Mouse (Mus musculus): ENCODE measurements around the gene Gpr21. TPM values are rescaled to one million over a fixed set of nuclear protein-coding genes. Genes with fewer than 3 reads are reported as not detected.
"Not testable (repeated sequence)": the region's sequence is repeated elsewhere in the genome, so short reads cannot be mapped to it uniquely, and the experiment has no call there.

The Gpr21 gene
- polyA plus RNA-seq (2014; fragmentation: Nextera tagmentation; extraction: Ambion mirVana), result 25.0 and 34.4 TPM in 2 replicates

- Histone ChIP-seq H3K27ac (ENCODE audit: low read depth, low read length) (peak within 1 kb of the TSS; percentile 87), H3K4me3 (ENCODE audit: low read depth, low read length) (peak within 1 kb of the TSS; percentile 32), H3K9me3 (ENCODE audit: control insufficient read depth, low read length) (no peaks in the 10 kb centered on the region), H3K4me1 (ENCODE audit: control insufficient read depth, insufficient read depth, low read length) (peaks cover 18% of the 10 kb centered on the region), H3K9ac (replicated peaks; ENCODE audit: low read depth, low read length) (peak within 1 kb of the TSS; percentile 67), H3K27me3 (ENCODE audit: control insufficient read depth, insufficient read depth, low read length) (no peaks in the 10 kb centered on the region), H3K36me3 (ENCODE audit: control insufficient read depth, insufficient read depth, low read length) (peaks cover 12% of the 10 kb centered on the region; the same call in 1 of the 2 replicates), H3K4me2 (ENCODE audit: low read depth, low read length) (peak within 1 kb of the TSS; percentile 59)
- 17% methylated on average over 11 of the region's 11 CpGs for WGBS
- ATAC-seq (ENCODE audit: low read depth), result peak; percentile 90
These were observed at the start of gene Gpr21 for GRCm38 (mm10) chr2:37516030-37516710. TSS of gene Gpr21 (plus strand) at chr2:37516332.

GRCm38 (mm10) chr2:37479559-37479958 lies 36.6 kb upstream of the Gpr21 start:
- peaks cover 29% of the 10 kb centered on the region for H3K36me3 ChIP-seq (ENCODE audit: control insufficient read depth, insufficient read depth, low read length)
- no peak overlapping the region for H3K4me2 ChIP-seq (ENCODE audit: low read depth, low read length)
- H3K27me3 ChIP-seq (ENCODE audit: control insufficient read depth, insufficient read depth, low read length), result no peaks in the 10 kb centered on the region
- no peak for ATAC-seq (ENCODE audit: low read depth)
- no peak overlapping the region for H3K27ac ChIP-seq (ENCODE audit: low read depth, low read length)
- H3K4me1 ChIP-seq (ENCODE audit: control insufficient read depth, insufficient read depth, low read length), result no peaks in the 10 kb centered on the region
- H3K4me3 ChIP-seq (ENCODE audit: low read depth, low read length), result no peak overlapping the region
- no peak overlapping the region for H3K9ac ChIP-seq (replicated peaks; ENCODE audit: low read depth, low read length)
- no peaks in the 10 kb centered on the region for H3K9me3 ChIP-seq (ENCODE audit: control insufficient read depth, low read length)

GRCm38 (mm10) chr2:37480039-37480438 lies 36.1 kb upstream of the Gpr21 start:
- H3K27ac ChIP-seq (ENCODE audit: low read depth, low read length), result no peak overlapping the region
- H3K4me2 ChIP-seq (ENCODE audit: low read depth, low read length), result no peak overlapping the region
- WGBS, result 89% methylated on average over 2 of the region's 2 CpGs
- no peak overlapping the region for H3K9ac ChIP-seq (replicated peaks; ENCODE audit: low read depth, low read length)
- H3K9me3 ChIP-seq (ENCODE audit: control insufficient read depth, low read length), result no peaks in the 10 kb centered on the region
- H3K4me1 ChIP-seq (ENCODE audit: control insufficient read depth, insufficient read depth, low read length), result no peaks in the 10 kb centered on the region
- peaks cover 33% of the 10 kb centered on the region for H3K36me3 ChIP-seq (ENCODE audit: control insufficient read depth, insufficient read depth, low read length)
- no peak for ATAC-seq (ENCODE audit: low read depth)
- no peaks in the 10 kb centered on the region for H3K27me3 ChIP-seq (ENCODE audit: control insufficient read depth, insufficient read depth, low read length)
- no peak overlapping the region for H3K4me3 ChIP-seq (ENCODE audit: low read depth, low read length)

GRCm38 (mm10) chr2:37484165-37484564 lies 32.0 kb upstream of the Gpr21 start:
- no peaks in the 10 kb centered on the region for H3K9me3 ChIP-seq (ENCODE audit: control insufficient read depth, low read length)
- H3K27ac ChIP-seq (ENCODE audit: low read depth, low read length), result no peak overlapping the region
- ATAC-seq (ENCODE audit: low read depth), result no peak
- H3K4me3 ChIP-seq (ENCODE audit: low read depth, low read length), result no peak overlapping the region
- H3K4me1 ChIP-seq (ENCODE audit: control insufficient read depth, insufficient read depth, low read length), result no peaks in the 10 kb centered on the region
- no peak overlapping the region for H3K4me2 ChIP-seq (ENCODE audit: low read depth, low read length)
- peaks cover 30% of the 10 kb centered on the region for H3K36me3 ChIP-seq (ENCODE audit: control insufficient read depth, insufficient read depth, low read length)
- WGBS, result 92% methylated on average over 2 of the region's 2 CpGs
- no peaks in the 10 kb centered on the region for H3K27me3 ChIP-seq (ENCODE audit: control insufficient read depth, insufficient read depth, low read length)
- no peak overlapping the region for H3K9ac ChIP-seq (replicated peaks; ENCODE audit: low read depth, low read length)

GRCm38 (mm10) chr2:37485370-37485769 lies 30.8 kb upstream of the Gpr21 start:
- 88% methylated on average over 1 of the region's 1 CpGs for whole genome bisulfite sequencing
- H3K27me3 ChIP-seq (ENCODE audit: control insufficient read depth, insufficient read depth, low read length), result no peaks in the 10 kb centered on the region
- H3K4me2 ChIP-seq (ENCODE audit: low read depth, low read length), result no peak overlapping the region
- ATAC-seq (ENCODE audit: low read depth), result no peak
- no peaks in the 10 kb centered on the region for H3K4me1 ChIP-seq (ENCODE audit: control insufficient read depth, insufficient read depth, low read length)
- H3K4me3 ChIP-seq (ENCODE audit: low read depth, low read length), result no peak overlapping the region
- no peak overlapping the region for H3K9ac ChIP-seq (replicated peaks; ENCODE audit: low read depth, low read length)
- H3K36me3 ChIP-seq (ENCODE audit: control insufficient read depth, insufficient read depth, low read length), result peaks cover 37% of the 10 kb centered on the region
- no peak overlapping the region for H3K27ac ChIP-seq (ENCODE audit: low read depth, low read length)
- no peaks in the 10 kb centered on the region for H3K9me3 ChIP-seq (ENCODE audit: control insufficient read depth, low read length)

- H3K4me3 ChIP-seq (ENCODE audit: low read depth, low read length), result no peak overlapping the region
- no peaks in the 10 kb centered on the region for H3K4me1 ChIP-seq (ENCODE audit: control insufficient read depth, insufficient read depth, low read length)
- H3K27ac ChIP-seq (ENCODE audit: low read depth, low read length), result no peak overlapping the region
- H3K9ac ChIP-seq (replicated peaks; ENCODE audit: low read depth, low read length), result no peak overlapping the region
- H3K27me3 ChIP-seq (ENCODE audit: control insufficient read depth, insufficient read depth, low read length), result no peaks in the 10 kb centered on the region
- no peaks in the 10 kb centered on the region for H3K9me3 ChIP-seq (ENCODE audit: control insufficient read depth, low read length)
- ATAC-seq (ENCODE audit: low read depth), result no peak
- H3K36me3 ChIP-seq (ENCODE audit: control insufficient read depth, insufficient read depth, low read length), result peaks cover 37% of the 10 kb centered on the region
- H3K4me2 ChIP-seq (ENCODE audit: low read depth, low read length), result no peak overlapping the region
These were observed 29.7 kb upstream of the Gpr21 start for GRCm38 (mm10) chr2:37486408-37486807.

GRCm38 (mm10) chr2:37488956-37489355 lies 27.2 kb upstream of the Gpr21 start:
- no peak overlapping the region for H3K4me3 ChIP-seq (ENCODE audit: low read depth, low read length)
- ATAC-seq (ENCODE audit: low read depth), result no peak
- H3K4me2 ChIP-seq (ENCODE audit: low read depth, low read length), result no peak overlapping the region
- no peak overlapping the region for H3K9ac ChIP-seq (replicated peaks; ENCODE audit: low read depth, low read length)
- no peaks in the 10 kb centered on the region for H3K27me3 ChIP-seq (ENCODE audit: control insufficient read depth, insufficient read depth, low read length)
- H3K9me3 ChIP-seq (ENCODE audit: control insufficient read depth, low read length), result no peaks in the 10 kb centered on the region
- no peak overlapping the region for H3K27ac ChIP-seq (ENCODE audit: low read depth, low read length)
- WGBS, result 93% methylated on average over 2 of the region's 2 CpGs
- no peaks in the 10 kb centered on the region for H3K4me1 ChIP-seq (ENCODE audit: control insufficient read depth, insufficient read depth, low read length)
- peaks cover 36% of the 10 kb centered on the region for H3K36me3 ChIP-seq (ENCODE audit: control insufficient read depth, insufficient read depth, low read length)

- Histone ChIP-seq H3K4me3 (ENCODE audit: low read depth, low read length) (no peak overlapping the region), H3K9ac (replicated peaks; ENCODE audit: low read depth, low read length) (no peak overlapping the region), H3K36me3 (ENCODE audit: control insufficient read depth, insufficient read depth, low read length) (peaks cover 22% of the 10 kb centered on the region), H3K27me3 (ENCODE audit: control insufficient read depth, insufficient read depth, low read length) (no peaks in the 10 kb centered on the region), H3K27ac (ENCODE audit: low read depth, low read length) (no peak overlapping the region), H3K9me3 (ENCODE audit: control insufficient read depth, low read length) (no peaks in the 10 kb centered on the region), H3K4me1 (ENCODE audit: control insufficient read depth, insufficient read depth, low read length) (no peaks in the 10 kb centered on the region), H3K4me2 (ENCODE audit: low read depth, low read length) (no peak overlapping the region)
- no peak for ATAC-seq (ENCODE audit: low read depth)
- WGBS, result 93% methylated on average over 4 of the region's 4 CpGs
These were observed 18.8 kb upstream of the Gpr21 start for GRCm38 (mm10) chr2:37497321-37497720.

GRCm38 (mm10) chr2:37505856-37506255 lies 10.3 kb upstream of the Gpr21 start:
- WGBS, result 89% methylated on average over 2 of the region's 2 CpGs
- H3K9ac ChIP-seq (replicated peaks; ENCODE audit: low read depth, low read length); H3K4me1 ChIP-seq (ENCODE audit: control insufficient read depth, insufficient read depth, low read length); H3K27me3 ChIP-seq (ENCODE audit: control insufficient read depth, insufficient read depth, low read length); H3K9me3 ChIP-seq (ENCODE audit: control insufficient read depth, low read length); H3K4me3 ChIP-seq (ENCODE audit: low read depth, low read length); H3K27ac ChIP-seq (ENCODE audit: low read depth, low read length); H3K4me2 ChIP-seq (ENCODE audit: low read depth, low read length); ATAC-seq (ENCODE audit: low read depth): not testable (repeated sequence)
- H3K36me3 ChIP-seq (ENCODE audit: control insufficient read depth, insufficient read depth, low read length), result peaks cover 22% of the 10 kb centered on the region
